Mouse (Mus musculus): Measurements from ENCODE around the gene Bckdha.

Gene Bckdha

DNA sequence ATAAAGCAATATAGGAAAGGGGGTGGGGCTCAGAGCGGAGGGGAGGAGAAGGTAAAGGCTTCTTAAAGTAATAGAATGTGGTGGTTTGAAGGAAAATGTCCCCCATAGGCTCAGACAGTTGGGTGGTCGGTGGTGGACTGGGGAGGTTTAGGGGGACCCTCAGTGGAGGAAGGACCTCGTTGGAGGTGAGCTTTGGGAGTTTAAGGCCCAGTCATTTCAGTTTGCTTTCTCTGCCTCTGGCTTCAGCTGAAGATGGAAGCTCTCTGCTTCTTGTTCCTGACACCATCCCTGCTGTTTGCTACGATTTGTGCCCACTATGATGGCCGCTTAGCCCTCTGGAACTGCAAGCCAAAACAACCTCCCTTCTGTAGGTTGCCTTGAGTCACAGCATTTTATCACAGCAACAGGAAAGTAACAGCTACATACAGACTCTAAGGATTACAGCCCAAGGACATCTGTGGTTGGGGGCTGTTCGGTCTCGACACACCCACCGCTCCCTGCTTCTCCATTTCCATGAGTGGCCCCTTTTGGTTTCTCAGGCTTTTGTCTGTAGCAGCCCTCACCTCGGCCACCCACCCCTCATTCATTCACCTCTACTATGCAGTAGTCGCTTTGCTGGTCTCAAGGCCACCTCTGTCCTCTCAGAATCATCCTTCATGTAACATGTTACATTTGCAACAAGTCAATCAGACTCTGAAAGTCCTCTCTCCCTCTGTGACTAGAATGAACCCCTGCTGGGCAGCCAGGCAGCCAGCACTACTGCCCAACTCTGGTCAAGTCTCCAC lies 41.2 kb downstream of the Bckdha start:
- DNase-seq (ENCODE audit: extremely low read depth, low read depth, low spot score), result no peak

DNA sequence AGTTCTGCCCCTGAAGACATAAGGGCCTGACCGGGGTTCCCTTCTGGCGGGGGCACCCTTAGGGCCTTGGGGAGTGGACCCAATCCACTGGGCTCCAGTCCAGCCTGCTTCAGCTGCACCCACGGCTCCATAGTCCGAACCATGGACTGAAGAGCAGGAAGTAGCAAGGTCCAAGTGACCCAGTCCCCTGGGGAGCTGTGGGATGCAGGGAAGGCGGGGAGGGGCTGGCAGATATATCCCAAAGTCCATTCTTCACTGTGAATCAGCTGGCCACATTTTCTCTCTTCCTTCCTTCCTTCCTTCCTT lies 43.1 kb downstream of the Bckdha start, which contains the start of gene Erich4:
TSS of gene Erich4 (minus strand) at position 187 of the 306 bp plus-strand sequence.
- DNase-seq (ENCODE audit: extremely low read depth, low read depth, low spot score), result no peak

DNA sequence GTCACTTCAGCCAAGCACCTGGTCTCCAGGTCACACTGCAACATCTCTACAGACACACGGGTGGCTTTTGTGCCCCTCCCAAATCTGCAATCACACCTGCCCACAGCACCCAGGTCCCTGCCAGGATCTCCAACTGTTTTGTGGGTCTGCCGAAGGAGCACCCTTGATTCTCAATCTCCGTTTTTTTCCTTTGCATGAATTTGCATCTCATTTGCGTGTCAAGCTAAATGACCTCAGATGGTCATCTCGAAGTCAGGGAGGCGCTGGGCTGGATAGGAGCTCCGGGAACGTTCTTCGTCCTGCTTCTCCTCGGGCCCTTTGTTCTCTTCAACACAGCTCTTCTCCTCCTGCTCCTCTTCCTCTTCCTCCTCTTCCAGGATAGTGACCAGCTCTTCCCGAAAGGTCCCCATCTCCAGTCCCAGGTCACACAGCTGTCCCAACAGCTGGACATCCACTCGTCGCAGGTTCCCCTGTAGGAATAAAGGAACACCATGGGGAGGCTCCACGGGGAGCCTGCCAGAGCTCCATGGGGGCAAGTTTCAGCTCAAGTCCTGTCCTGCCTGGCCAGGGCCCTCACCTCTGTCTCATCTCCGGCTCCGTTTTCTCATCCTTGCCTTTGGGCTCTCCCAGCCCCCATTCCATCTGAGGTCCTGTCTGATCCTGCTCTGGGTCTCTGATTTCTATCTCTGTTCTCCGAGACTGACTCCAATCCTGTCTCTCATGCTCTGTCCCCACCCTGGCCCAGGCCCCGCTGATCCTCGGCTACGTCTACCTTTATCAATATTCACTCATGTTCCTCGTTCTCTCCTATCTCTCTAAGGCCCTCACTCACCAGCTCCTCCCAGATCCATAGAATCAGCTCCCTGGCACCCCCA lies 43.7 kb downstream of the Bckdha start:
- DNase-seq (ENCODE audit: extremely low read depth, low read depth, low spot score), result no peak

DNA sequence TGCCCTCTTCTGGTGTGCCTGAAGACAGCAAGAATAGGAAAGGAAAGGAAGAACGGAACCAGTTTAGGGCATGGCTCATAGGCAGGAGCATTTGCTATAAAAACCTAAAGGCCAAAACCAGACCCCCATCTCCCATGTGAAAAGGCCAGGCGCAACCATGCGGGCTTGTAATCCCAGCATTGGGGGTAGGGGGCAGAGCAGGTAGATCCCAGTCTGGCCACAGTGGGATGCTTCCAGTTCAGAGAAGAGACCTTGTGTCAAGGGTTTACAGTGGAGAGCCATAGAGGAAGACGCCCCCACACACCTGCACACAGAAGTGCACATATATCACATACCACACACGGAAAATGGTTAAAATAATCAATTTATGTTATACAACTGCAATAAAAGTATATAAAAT lies 44.7 kb downstream of the Bckdha start:
- no peak for DNase-seq (ENCODE audit: extremely low read depth, low read depth, low spot score)

DNA sequence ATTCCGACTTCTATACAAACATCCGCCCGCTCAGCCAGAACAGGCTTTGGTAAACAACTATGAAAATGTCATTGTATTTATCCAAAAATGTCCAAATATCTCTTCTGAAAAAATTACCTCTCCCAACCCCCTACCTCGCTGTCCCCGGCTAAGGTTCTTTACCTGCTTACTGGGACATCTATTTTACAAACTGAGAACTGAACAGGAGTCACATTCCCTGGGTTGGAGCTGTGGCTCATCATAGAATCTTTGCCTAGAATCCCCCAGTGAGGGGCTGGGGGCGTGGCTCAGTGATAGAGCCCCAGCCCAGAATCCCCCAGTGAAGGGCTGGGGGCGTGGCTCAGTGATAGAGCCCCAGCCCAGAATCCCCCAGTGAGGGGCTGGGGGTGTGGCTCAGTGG lies 47.3 kb downstream of the Bckdha start:
- no peak for DNase-seq (ENCODE audit: extremely low read depth, low read depth, low spot score)

DNA sequence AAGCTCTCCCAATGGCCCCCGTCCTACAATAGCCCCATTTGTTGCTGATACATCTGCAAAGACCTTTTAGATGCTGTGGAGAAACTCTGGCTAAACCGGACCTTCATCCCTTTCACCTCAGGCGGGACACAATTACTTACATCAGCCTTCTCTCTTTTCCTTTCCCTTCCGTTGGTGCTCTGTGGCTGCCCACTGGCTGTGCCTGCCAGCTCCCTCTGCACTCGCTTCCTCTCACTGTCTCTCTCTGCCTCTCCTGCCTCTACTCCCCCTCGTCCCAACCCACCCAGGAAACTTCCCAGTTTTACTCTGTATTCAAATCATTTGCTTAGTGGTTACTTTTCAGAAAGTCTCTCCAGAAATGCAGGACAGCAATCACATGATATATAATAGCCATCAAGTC lies 48.7 kb downstream of the Bckdha start:
- no peak for DNase-seq (ENCODE audit: extremely low read depth, low read depth, low spot score)

DNA sequence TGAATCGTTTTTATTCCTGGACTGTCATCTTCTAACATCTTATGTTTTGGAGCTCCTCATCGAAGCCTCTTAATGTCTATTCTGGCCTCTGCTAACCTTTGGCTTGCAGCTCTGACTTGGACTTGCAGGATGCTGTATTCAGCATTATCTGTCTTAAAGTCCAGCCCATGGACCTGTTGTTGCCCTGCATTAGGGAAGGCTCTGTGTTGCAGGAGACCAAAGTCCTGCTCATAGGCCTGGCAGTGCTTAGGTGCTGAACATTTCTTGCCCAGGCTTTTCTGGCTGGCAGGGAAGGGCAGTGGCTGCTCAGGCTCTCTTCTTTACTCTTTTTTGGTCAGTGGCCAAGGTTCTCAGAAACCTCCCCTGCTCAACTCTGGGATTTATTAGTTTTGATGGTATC lies 51.6 kb downstream of the Bckdha start:
- DNase-seq (ENCODE audit: extremely low read depth, low read depth, low spot score), result no peak

DNA sequence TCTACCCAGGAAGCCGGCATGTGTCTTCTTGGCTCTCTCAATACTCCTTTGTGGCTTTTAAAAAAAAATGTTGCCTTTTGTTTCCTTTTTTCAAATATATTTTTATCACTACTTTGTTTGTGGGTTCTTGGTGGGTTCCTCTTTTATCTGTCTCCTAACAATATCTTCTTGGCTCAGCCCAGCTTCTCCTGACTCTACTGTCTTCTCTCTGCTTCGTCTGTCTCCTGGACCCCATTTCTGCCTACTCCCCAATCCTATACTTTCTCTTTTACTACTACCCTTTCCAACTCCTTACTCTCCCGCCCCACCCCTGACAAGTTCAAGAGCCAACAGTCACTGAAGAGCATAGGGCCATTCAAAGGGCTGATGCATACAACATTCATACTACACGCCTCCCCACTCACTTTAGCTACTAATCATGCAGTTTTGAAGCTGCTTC lies 52.1 kb downstream of the Bckdha start:
- no peak for DNase-seq (ENCODE audit: extremely low read depth, low read depth, low spot score)

DNA sequence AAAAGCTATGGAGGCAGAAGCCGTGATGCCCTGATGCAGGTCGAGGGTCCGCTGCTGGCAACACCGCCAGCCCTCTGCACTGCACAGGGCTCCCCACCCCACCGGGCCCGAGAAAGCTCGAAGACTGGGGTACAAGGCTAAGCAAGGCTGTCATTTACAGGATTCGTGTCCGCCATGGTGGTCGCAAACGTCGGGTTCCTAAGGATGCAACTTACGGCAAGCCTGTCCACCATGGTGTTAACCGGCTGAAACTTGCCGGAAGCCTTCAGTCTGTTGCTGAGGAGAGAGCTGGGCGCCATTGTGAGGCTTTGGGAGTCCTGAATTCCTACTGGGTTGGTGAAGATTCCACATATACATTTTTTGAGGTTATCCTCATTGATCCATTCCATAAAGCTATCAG lies 57.4 kb downstream of the Bckdha start:
- no peak for DNase-seq (ENCODE audit: extremely low read depth, low read depth, low spot score)

DNA sequence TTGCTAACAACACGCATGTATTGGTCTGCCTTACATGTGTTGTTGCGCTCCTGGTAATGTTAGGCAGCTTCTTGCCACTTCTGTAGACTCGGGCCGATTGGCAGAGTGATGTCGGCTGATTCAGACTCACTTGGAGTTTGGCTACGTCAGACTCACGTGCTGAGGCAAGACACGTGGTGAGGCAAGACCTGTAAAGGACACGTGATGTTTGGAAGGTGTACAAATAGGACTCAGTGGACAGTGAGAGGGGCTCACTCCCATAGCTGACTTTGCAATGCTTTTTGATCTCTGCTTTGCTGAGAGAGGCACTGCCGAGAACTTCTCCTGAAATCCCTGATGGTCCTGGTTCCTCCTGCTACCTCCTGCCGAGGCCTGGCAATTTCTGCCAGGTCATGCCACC lies 58.1 kb downstream of the Bckdha start:
- no peak for DNase-seq (ENCODE audit: extremely low read depth, low read depth, low spot score)

DNA sequence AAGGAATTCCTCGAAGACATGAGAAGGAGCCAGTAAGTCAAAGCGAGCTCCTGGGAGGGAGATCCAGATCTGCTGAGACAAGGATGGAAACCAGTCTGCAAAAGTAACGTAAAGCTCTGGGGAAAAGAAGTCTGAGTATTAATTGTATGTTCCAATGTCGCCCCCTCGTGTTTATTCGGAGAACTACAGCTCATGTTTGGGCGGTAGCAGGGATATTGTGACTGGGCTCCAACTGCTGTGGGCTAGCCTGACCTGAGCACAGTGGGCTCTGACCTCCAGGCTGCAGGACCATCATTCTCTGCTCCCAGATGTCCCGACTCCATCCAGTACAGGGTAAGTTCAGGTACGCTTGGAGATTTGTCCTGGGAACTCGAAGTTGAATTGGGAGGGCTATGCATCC lies 59.1 kb downstream of the Bckdha start:
- DNase-seq (ENCODE audit: extremely low read depth, low read depth, low spot score), result no peak

DNA sequence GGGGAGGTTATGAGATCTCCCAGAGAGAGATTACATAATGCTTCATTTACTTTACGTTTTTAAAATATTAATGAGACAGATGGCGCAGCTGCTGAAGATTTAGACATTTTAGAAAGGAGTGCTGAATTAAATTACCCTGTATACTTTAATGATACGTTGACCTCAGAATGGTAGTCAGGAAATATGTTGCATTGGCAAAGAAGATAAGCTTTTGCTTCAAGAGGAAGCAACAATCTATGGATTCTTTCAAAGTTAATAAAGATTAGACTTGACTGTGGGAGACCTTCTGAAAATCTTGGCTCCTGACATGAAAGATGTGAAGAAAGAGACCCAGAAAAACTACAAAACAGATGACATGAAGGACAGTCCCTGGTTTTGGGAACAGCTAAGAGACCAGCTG lies 64.9 kb downstream of the Bckdha start:
- DNase-seq (ENCODE audit: extremely low read depth, low read depth, low spot score), result no peak

DNA sequence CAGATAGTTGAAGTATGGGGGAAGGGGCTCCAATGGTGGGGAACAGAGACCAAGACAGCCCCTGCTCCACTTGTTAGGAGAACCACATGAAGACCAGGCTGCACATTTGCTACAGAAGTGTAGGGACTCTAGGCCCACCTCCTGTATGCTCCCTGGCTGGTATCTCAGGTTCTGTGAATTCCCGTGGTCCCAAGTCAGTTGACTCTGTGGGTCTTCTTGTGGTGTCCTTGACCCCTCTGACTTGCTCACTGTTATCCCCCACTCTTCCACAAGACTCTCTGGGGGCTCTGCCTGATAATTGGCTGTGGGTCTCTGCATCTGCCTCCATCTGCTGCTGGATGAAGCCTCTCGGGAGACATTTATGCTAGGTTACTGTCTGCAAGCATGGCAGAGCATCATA lies 67.6 kb downstream of the Bckdha start:
- DNase-seq (ENCODE audit: extremely low read depth, low read depth, low spot score), result no peak

DNA sequence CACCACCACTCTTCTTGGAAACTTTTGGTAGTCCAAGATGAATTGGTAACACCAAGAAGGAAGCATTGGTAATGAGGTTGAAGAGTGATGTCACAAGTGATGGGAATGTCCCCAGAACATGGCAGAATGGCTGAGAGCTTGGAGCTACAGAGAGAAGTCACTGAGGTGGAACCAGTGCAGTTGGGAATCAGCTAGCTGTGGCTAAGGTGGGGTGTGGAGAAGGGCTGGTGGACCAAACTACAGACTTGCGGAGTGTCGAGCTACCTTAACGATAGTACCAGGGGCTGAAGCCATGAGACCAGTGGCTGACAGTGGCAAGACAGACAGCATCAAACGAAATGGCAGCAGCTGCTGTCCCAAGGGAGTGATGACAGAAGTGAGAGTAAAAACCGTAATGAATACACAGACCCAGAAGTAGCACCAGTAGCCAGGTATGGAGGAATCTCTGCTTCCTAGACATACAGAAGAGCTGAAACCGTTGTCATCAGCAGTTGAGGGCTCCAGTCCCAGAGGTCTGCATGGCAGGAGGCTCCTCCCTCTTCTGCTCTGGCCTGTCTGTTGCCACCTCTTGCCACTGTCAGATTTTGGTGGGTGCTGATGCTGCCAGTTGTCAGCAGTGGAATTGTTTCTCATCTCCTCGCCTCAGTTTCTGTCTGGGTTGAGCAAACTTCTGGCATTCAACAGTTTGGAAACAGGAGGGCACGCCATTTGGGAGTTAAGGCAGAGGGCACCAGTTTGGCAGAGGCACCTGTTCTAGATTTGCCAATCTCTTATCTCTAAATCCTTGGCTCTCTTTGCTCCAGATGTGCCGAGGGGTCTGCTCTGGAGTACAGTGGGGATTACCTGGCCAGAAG lies 73.2 kb downstream of the Bckdha start:
- DNase-seq (ENCODE audit: extremely low read depth, low read depth, low spot score), result no peak

DNA sequence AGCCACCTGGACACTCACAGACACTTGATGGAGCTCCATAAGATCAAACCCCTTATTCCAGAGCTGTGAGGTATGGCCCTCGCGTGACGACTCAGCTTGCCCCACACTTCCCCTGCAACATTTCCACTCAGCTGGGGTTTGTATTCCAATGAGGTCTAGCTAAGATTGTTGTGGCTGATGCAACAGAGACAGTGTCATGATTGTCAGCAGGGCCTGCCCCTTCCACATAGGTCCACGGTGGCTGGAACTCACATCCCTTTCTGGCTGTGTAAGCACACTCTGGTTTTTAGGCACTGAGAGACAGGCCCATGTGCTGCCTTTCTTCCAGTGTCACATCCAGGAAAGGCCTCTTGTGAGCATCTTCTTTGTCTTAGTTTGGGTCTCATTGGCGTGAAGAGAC lies 74.1 kb downstream of the Bckdha start:
- DNase-seq (ENCODE audit: extremely low read depth, low read depth, low spot score), result no peak

DNA sequence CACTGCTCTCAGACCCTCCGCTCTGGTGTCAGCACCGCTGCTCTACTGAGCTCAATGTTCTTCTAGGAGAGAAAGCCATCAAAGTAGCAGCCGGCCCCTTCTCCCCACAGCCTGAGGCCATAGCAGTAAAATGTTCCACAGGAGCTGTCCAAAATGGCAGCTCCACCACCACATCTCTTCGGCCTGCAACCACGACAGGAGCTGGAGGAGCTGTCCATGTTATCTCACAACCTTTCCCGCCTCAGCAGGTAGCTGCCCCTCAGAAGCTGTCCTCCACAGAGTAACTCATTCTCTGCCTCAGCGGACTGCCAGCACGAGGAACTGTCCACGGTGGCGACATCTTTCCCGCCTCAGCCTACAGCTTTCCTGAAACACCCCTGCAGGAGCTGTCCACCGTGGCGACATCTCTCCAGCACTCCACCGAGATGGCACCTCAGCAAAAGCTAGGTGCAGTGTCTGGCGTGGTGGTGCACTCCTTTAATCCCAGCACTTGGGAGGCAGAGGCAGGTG lies 76.4 kb downstream of the Bckdha start:
- no peak for DNase-seq (ENCODE audit: extremely low read depth, low read depth, low spot score)
